15 mouse cellular contexts compared by ENCODE assay signal in the genomic region with DNA sequence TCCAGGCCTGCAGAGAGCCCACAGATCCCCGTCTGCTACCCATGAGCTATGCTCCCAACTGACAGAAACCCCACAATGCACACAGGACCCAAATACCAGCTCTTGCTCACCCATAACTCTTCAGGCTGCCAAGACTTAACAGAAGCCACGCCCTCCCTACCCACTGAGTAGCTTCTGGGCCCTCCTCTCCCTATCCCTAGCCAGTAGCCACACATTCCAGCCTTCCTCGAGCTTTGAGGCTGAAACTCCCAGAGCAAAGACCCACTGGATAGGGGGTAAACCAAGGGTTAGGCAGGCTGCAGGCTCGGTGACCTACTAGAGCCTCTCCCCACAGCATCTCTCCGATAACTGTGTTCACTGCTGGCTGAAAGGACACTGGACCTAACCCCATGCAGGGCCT. TPM values are rescaled to one million over a fixed set of nuclear protein-coding genes. Genes with fewer than 3 reads are reported as not detected.
A peak's percentile ranks its signal among the peaks of the same experiment; 100 is the strongest.
DNase-seq lines count a peak whose midpoint lies in the region; ATAC-seq and TF ChIP-seq lines count a peak whose summit lies in the region.
"Had no signal": no experiment of that assay in that cellular context is flagged by ENCODE, and none has a peak within 500 bp of the region (broad histone marks: within the 10 kb centered on the region; RNA-seq: fewer than 3 reads in every experiment).

No protein-coding gene starts in this region.

- TF ChIP-seq CTCF in midbrain, postnatal 0 days (IDR thresholded peaks at IDR 0.05), result no peak

- no peak overlapping the region for H3K4me3 ChIP-seq in limb, embryonic 12.5 days (replicated peaks)
- H3K4me3 ChIP-seq in limb, embryonic 10.5 days, result no peak overlapping the region
- H3K4me3 ChIP-seq in embryonic facial prominence, embryonic 15.5 days (replicated peaks), result no peak overlapping the region
- H3K4me3 ChIP-seq in midbrain, postnatal 0 days (ENCODE audit: low read depth, low read length), result no peak overlapping the region
- H3K4me3 ChIP-seq: forebrain, embryonic 10.5 days; liver, embryonic 12.5 days; midbrain, embryonic 12.5 days had no signal

- peak overlapping the region; percentile 36; the same call in 1 of the 2 replicates for H3K27ac ChIP-seq in limb, embryonic 12.5 days
- no peak overlapping the region for H3K27ac ChIP-seq in limb, embryonic 10.5 days
- H3K27ac ChIP-seq in embryonic facial prominence, embryonic 15.5 days (replicated peaks), result peak overlapping the region; percentile 51
- H3K27ac ChIP-seq in midbrain, postnatal 0 days (ENCODE audit: low read depth, low read length), result no peak overlapping the region; the same call in 1 of the 2 replicates
- H3K27ac ChIP-seq: forebrain, embryonic 10.5 days; liver, embryonic 12.5 days; midbrain, embryonic 12.5 days had no signal

- no peak overlapping the region for H3K9ac ChIP-seq in limb, embryonic 12.5 days (replicated peaks)
- no peak overlapping the region for H3K9ac ChIP-seq in embryonic facial prominence, embryonic 15.5 days
- no peak overlapping the region for H3K9ac ChIP-seq in midbrain, postnatal 0 days (replicated peaks; ENCODE audit: low read length, poor library complexity, severe bottlenecking)
- H3K9ac ChIP-seq: liver, embryonic 12.5 days; midbrain, embryonic 12.5 days had no signal

- H3K9me3 ChIP-seq in limb, embryonic 12.5 days, result no peaks in the 10 kb centered on the region
- no peaks in the 10 kb centered on the region for H3K9me3 ChIP-seq in limb, embryonic 10.5 days (replicated peaks)
- no peaks in the 10 kb centered on the region for H3K9me3 ChIP-seq in embryonic facial prominence, embryonic 15.5 days (replicated peaks)
- H3K9me3 ChIP-seq in midbrain, postnatal 0 days (ENCODE audit: low read length), result no peaks in the 10 kb centered on the region
- H3K9me3 ChIP-seq: forebrain, embryonic 10.5 days; liver, embryonic 12.5 days; midbrain, embryonic 12.5 days had no signal

- H3K4me1 ChIP-seq in limb, embryonic 12.5 days (replicated peaks), result peaks cover 45% of the 10 kb centered on the region
- H3K4me1 ChIP-seq in limb, embryonic 10.5 days, result peaks cover 26% of the 10 kb centered on the region
- peaks cover 64% of the 10 kb centered on the region for H3K4me1 ChIP-seq in embryonic facial prominence, embryonic 15.5 days
- peaks cover 15% of the 10 kb centered on the region for H3K4me1 ChIP-seq in midbrain, postnatal 0 days (ENCODE audit: insufficient read depth, low read length)

- no peak overlapping the region for H3K4me2 ChIP-seq in limb, embryonic 12.5 days
- H3K4me2 ChIP-seq in embryonic facial prominence, embryonic 15.5 days (replicated peaks), result no peak overlapping the region
- H3K4me2 ChIP-seq in midbrain, postnatal 0 days (ENCODE audit: low read depth, low read length, poor library complexity, severe bottlenecking), result no peak overlapping the region
- H3K4me2 ChIP-seq: liver, embryonic 12.5 days; midbrain, embryonic 12.5 days had no signal

- DNase-seq in frontal cortex, postnatal 25 days (ENCODE audit: low spot score in 2 of 2), result no peak
- no peak for DNase-seq in limb, embryonic 10.5 days (ENCODE audit: low spot score)
- peak; percentile 57 to 69 for DNase-seq in kidney, postnatal 36 days
- DNase-seq in left cerebral cortex, postnatal 10 days (ENCODE audit: extremely low spot score in 1 of 2, low spot score in 2 of 2), result no peak
- DNase-seq in midbrain, postnatal 0 days (ENCODE audit: low spot score), result no peak
- DNase-seq: cerebellum, postnatal 36 days had no signal

- WGBS in limb, embryonic 12.5 days, result 59% methylated on average over 5 of the region's 5 CpGs
- 67% methylated on average over 5 of the region's 5 CpGs for WGBS in limb, embryonic 10.5 days
- WGBS in embryonic facial prominence, embryonic 15.5 days, result 64% methylated on average over 5 of the region's 5 CpGs
- WGBS in midbrain, postnatal 0 days, result 63% methylated on average over 5 of the region's 5 CpGs

- 0 out of 2 replicates have a peak, but pooled peaks cover 6% of the 10 kb centered on the region for H3K36me3 ChIP-seq in limb, embryonic 12.5 days
- H3K36me3 ChIP-seq in limb, embryonic 10.5 days, result no peaks in the 10 kb centered on the region
- 0 out of 2 replicates have a peak, but pooled peaks cover 4% of the 10 kb centered on the region for H3K36me3 ChIP-seq in embryonic facial prominence, embryonic 15.5 days
- no peaks in the 10 kb centered on the region; the same call in 1 of the 2 replicates for H3K36me3 ChIP-seq in midbrain, postnatal 0 days (ENCODE audit: insufficient read depth, low read length)
- H3K36me3 ChIP-seq: forebrain, embryonic 10.5 days; liver, embryonic 12.5 days; midbrain, embryonic 12.5 days had no signal

- H3K27me3 ChIP-seq in limb, embryonic 12.5 days, result peaks cover 13% of the 10 kb centered on the region; the same call in 1 of the 2 replicates
- peaks cover 27% of the 10 kb centered on the region for H3K27me3 ChIP-seq in limb, embryonic 10.5 days (ENCODE audit: low read depth, poor library complexity, severe bottlenecking)
- H3K27me3 ChIP-seq in embryonic facial prominence, embryonic 15.5 days, result no peaks in the 10 kb centered on the region
- no peaks in the 10 kb centered on the region for H3K27me3 ChIP-seq in midbrain, postnatal 0 days (ENCODE audit: insufficient read depth, low read length)
- H3K27me3 ChIP-seq: Patski had no signal

- 0 out of 2 replicates have a peak, but pooled peaks have one; percentile 17 for ATAC-seq in frontal cortex, adult (ENCODE audit: low TSS enrichment)
- peak; percentile 38; the same call in 1 of the 2 replicates for ATAC-seq in limb, embryonic 12.5 days (ENCODE audit: insufficient number of reproducible peaks, insufficient read depth, low FRiP score, low TSS enrichment, low read depth)
- ATAC-seq in embryonic facial prominence, embryonic 15.5 days (ENCODE audit: insufficient number of reproducible peaks, low FRiP score, low TSS enrichment, low read depth), result no peak
- ATAC-seq in midbrain, postnatal 0 days (ENCODE audit: low FRiP score), result no peak
- ATAC-seq: liver, embryonic 12.5 days; Patski had no signal

- intact Hi-C loops in left cerebral cortex, postnatal 10 days (cut with DNase I), result no loop called here

RNA-seq across cellular contexts. Expression of gene Rab11fip5, which starts 5.7 kb away (rescaled TPM):
- polyA plus RNA-seq in limb, embryonic 12.5 days (2016; fragmentation: Nextera tagmentation; extraction: Ambion mirVana), result 9.8 and 11.4 TPM in 2 replicates
- polyA plus RNA-seq in limb, embryonic 10.5 days (2016; fragmentation: Nextera tagmentation; extraction: Ambion mirVana), result 3.2 and 4.3 TPM in 2 replicates
- polyA plus RNA-seq in embryonic facial prominence, embryonic 15.5 days (2015; fragmentation: Nextera tagmentation; extraction: Ambion mirVana), result 20.1 and 21.4 TPM in 2 replicates
- 10 to 100 TPM; 56.9 to 57.5 TPM for total RNA-seq in left cerebral cortex, postnatal 10 days (2021)
- 52.9 and 65.5 TPM in 2 replicates for total RNA-seq in midbrain, postnatal 0 days (2014; rRNA removed)
- polyA plus RNA-seq in midbrain, postnatal 0 days (2015; fragmentation: Nextera tagmentation; extraction: Ambion mirVana), result 24.3 and 27.2 TPM in 2 replicates

RNA-seq across cellular contexts. Expression of gene Sfxn5, which starts 35.5 kb away (rescaled TPM):
- 8.3 and 10.2 TPM in 2 replicates for polyA plus RNA-seq in limb, embryonic 12.5 days (2016; fragmentation: Nextera tagmentation; extraction: Ambion mirVana)
- 6.4 and 6.5 TPM in 2 replicates for polyA plus RNA-seq in limb, embryonic 10.5 days (2016; fragmentation: Nextera tagmentation; extraction: Ambion mirVana)
- polyA plus RNA-seq in embryonic facial prominence, embryonic 15.5 days (2015; fragmentation: Nextera tagmentation; extraction: Ambion mirVana), result 8.0 TPM in 2 replicates
- 100 to 1,000 TPM; 136 to 141 TPM for total RNA-seq in left cerebral cortex, postnatal 10 days (2021)
- 98.6 and 135 TPM in 2 replicates for total RNA-seq in midbrain, postnatal 0 days (2014; rRNA removed)
- polyA plus RNA-seq in midbrain, postnatal 0 days (2015; fragmentation: Nextera tagmentation; extraction: Ambion mirVana), result 76.1 and 76.3 TPM in 2 replicates

RNA-seq across cellular contexts. Expression of gene Noto, which starts 55.0 kb away (rescaled TPM):
- not detected in 2 replicates for polyA plus RNA-seq in limb, embryonic 12.5 days (2016; fragmentation: Nextera tagmentation; extraction: Ambion mirVana)
- not detected in 2 replicates for polyA plus RNA-seq in limb, embryonic 10.5 days (2016; fragmentation: Nextera tagmentation; extraction: Ambion mirVana)
- polyA plus RNA-seq in embryonic facial prominence, embryonic 15.5 days (2015; fragmentation: Nextera tagmentation; extraction: Ambion mirVana), result not detected in 2 replicates
- not detected for total RNA-seq in left cerebral cortex, postnatal 10 days (2021)
- total RNA-seq in midbrain, postnatal 0 days (2014; rRNA removed), result not detected in 2 replicates
- polyA plus RNA-seq in midbrain, postnatal 0 days (2015; fragmentation: Nextera tagmentation; extraction: Ambion mirVana), result not detected in 2 replicates
- total RNA-seq: gastrocnemius, postnatal 25 days; layer of hippocampus, adult 18-20 months had no signal
- polyA plus RNA-seq: forebrain, embryonic 10.5 days; liver, embryonic 12.5 days; midbrain, embryonic 12.5 days; Patski had no signal

Comparison
In these comparisons a context has a peak if more than half of its experiments do, and no peak if none do; other contexts are left out.
1. H3K27ac ChIP-seq: peak in limb, embryonic 12.5 days (single experiment) and embryonic facial prominence, embryonic 15.5 days (single experiment); none in limb, embryonic 10.5 days (single experiment) and midbrain, postnatal 0 days (single experiment).
2. ATAC-seq: peak in frontal cortex, adult (single experiment) and limb, embryonic 12.5 days (single experiment); none in embryonic facial prominence, embryonic 15.5 days (single experiment) and midbrain, postnatal 0 days (single experiment).
3. DNase-seq: peak in kidney, postnatal 36 days (2 of 2); none in frontal cortex, postnatal 25 days (0 of 2), limb, embryonic 10.5 days (single experiment), left cerebral cortex, postnatal 10 days (0 of 2) and midbrain, postnatal 0 days (single experiment).